Mouse (Mus musculus): ENCODE measurements around the gene Tas1r3. TPM values are rescaled to one million over a fixed set of nuclear protein-coding genes. Genes with fewer than 3 reads are reported as not detected.

The Tas1r3 gene
- polyA plus RNA-seq, 1 experiment from 2014 or later: 0.07 TPM

- Histone ChIP-seq H3K9me3 (replicated peaks) (no peaks in the 10 kb centered on the region), H3K4me1 (peaks cover 26% of the 10 kb centered on the region), H3K4me2 (no peak overlapping the region), H3K9ac (no peak overlapping the region), H3K27ac (no peak overlapping the region), H3K27me3 (replicated peaks) (no peaks in the 10 kb centered on the region), H3K4me3 (no peak overlapping the region), H3K36me3 (peaks cover 91% of the 10 kb centered on the region)
- WGBS (ENCODE audit: insufficient replicate concordance): 84% methylated on average over 4 of the region's 4 CpGs
- ATAC-seq: no peak
These were observed 45.6 kb downstream of the Tas1r3 start for GRCm38 (mm10) chr4:155817533-155817932.

GRCm38 (mm10) chr4:155812665-155813181, 50.4 kb downstream of the Tas1r3 start:
- ATAC-seq: peak; percentile 43
- H3K4me3 ChIP-seq: peak overlapping the region; percentile 98
- WGBS (ENCODE audit: insufficient replicate concordance): under 1% methylated on average over 49 of the region's 49 CpGs

GRCm38 (mm10) chr4:155811929-155812664, 51.1 kb downstream of the Tas1r3 start, which contains the start of gene Ccnl2:
Gene Ccnl2 (plus strand): TSS chr4:155812489.
- ATAC-seq: peak; percentile 99
- peak within 1 kb of the TSS; percentile 98 for H3K4me3 ChIP-seq
- H3K9me3 ChIP-seq (replicated peaks): no peaks in the 10 kb centered on the region
- H3K36me3 ChIP-seq: peaks cover 80% of the 10 kb centered on the region
- no peaks in the 10 kb centered on the region for H3K27me3 ChIP-seq (replicated peaks)
- H3K4me1 ChIP-seq: peaks cover 35% of the 10 kb centered on the region
- peak within 1 kb of the TSS; percentile 93 for H3K27ac ChIP-seq
- peak within 1 kb of the TSS; percentile 100 for H3K9ac ChIP-seq
- WGBS (ENCODE audit: insufficient replicate concordance): 4% methylated on average over 55 of the region's 60 CpGs
- peak within 1 kb of the TSS; percentile 86 for H3K4me2 ChIP-seq

More at GRCm38 (mm10) chr4:155812665-155813181, 50.4 kb downstream of the Tas1r3 start:
- peak overlapping the region; percentile 92 for H3K27ac ChIP-seq
- H3K4me1 ChIP-seq: peaks cover 35% of the 10 kb centered on the region
- H3K36me3 ChIP-seq: peaks cover 80% of the 10 kb centered on the region
- H3K4me2 ChIP-seq: peak overlapping the region; percentile 86
- no peaks in the 10 kb centered on the region for H3K27me3 ChIP-seq (replicated peaks)
- H3K9ac ChIP-seq: peak overlapping the region; percentile 100
- H3K9me3 ChIP-seq (replicated peaks): no peaks in the 10 kb centered on the region

Small RNAs within 50 kb of the gene (microRNA-seq; reads per million reads assigned to microRNA genes)
- gene Gm22991: not detected

Other genes with a start within 250 kb of the Tas1r3 start
- 41.1 and 45.5 TPM in 2 replicates for gene Cdk11b, start 238.5 kb downstream of the Tas1r3 start, polyA plus RNA-seq (2016; fragmentation: Nextera tagmentation; extraction: Ambion mirVana)
- gene Gm10563, start 218.0 kb downstream of the Tas1r3 start, polyA plus RNA-seq (2016; fragmentation: Nextera tagmentation; extraction: Ambion mirVana): not detected in 2 replicates
- gene Mmp23, start 210.0 kb downstream of the Tas1r3 start, polyA plus RNA-seq (2016; fragmentation: Nextera tagmentation; extraction: Ambion mirVana): 8.1 and 9.2 TPM in 2 replicates
- 7.2 and 7.4 TPM in 2 replicates for gene Mib2, start 194.2 kb downstream of the Tas1r3 start, polyA plus RNA-seq (2016; fragmentation: Nextera tagmentation; extraction: Ambion mirVana)
- gene Fndc10, start 169.0 kb downstream of the Tas1r3 start, polyA plus RNA-seq (2016; fragmentation: Nextera tagmentation; extraction: Ambion mirVana): 1.9 and 2.0 TPM in 2 replicates
- gene Ssu72, start 158.6 kb downstream of the Tas1r3 start, polyA plus RNA-seq (2016; fragmentation: Nextera tagmentation; extraction: Ambion mirVana): 80.8 and 91.2 TPM in 2 replicates
- gene Tmem240, start 128.6 kb downstream of the Tas1r3 start, polyA plus RNA-seq (2016; fragmentation: Nextera tagmentation; extraction: Ambion mirVana): 0.17 and 0.24 TPM in 2 replicates
- 101 and 110 TPM in 2 replicates for gene Atad3a, start 102.3 kb downstream of the Tas1r3 start, polyA plus RNA-seq (2016; fragmentation: Nextera tagmentation; extraction: Ambion mirVana)
- 0.49 and 0.73 TPM in 2 replicates for gene Vwa1, start 88.7 kb downstream of the Tas1r3 start, polyA plus RNA-seq (2016; fragmentation: Nextera tagmentation; extraction: Ambion mirVana)
- gene Tmem88b, start 77.5 kb downstream of the Tas1r3 start, polyA plus RNA-seq (2016; fragmentation: Nextera tagmentation; extraction: Ambion mirVana): 0.32 TPM in 2 replicates
- not detected in 2 replicates for gene Ankrd65, start 72.9 kb downstream of the Tas1r3 start, polyA plus RNA-seq (2016; fragmentation: Nextera tagmentation; extraction: Ambion mirVana)
- gene Mrpl20, start 60.5 kb downstream of the Tas1r3 start, polyA plus RNA-seq (2016; fragmentation: Nextera tagmentation; extraction: Ambion mirVana): 223 and 228 TPM in 2 replicates
- 98.8 and 101 TPM in 2 replicates for gene Ccnl2, start 50.9 kb downstream of the Tas1r3 start, polyA plus RNA-seq (2016; fragmentation: Nextera tagmentation; extraction: Ambion mirVana)
- 146 and 153 TPM in 2 replicates for gene Aurkaip1, start 32.1 kb downstream of the Tas1r3 start, polyA plus RNA-seq (2016; fragmentation: Nextera tagmentation; extraction: Ambion mirVana)
- 8.1 and 9.2 TPM in 2 replicates for gene Mxra8, start 23.7 kb downstream of the Tas1r3 start, polyA plus RNA-seq (2016; fragmentation: Nextera tagmentation; extraction: Ambion mirVana)
- gene Dvl1, start 16.0 kb downstream of the Tas1r3 start, polyA plus RNA-seq (2016; fragmentation: Nextera tagmentation; extraction: Ambion mirVana): 10.7 and 12.1 TPM in 2 replicates
- gene Cptp, start 6.1 kb upstream of the Tas1r3 start, polyA plus RNA-seq (2016; fragmentation: Nextera tagmentation; extraction: Ambion mirVana): 10.3 and 10.8 TPM in 2 replicates
- 50.0 and 51.4 TPM in 2 replicates for gene Ints11, start 6.2 kb upstream of the Tas1r3 start, polyA plus RNA-seq (2016; fragmentation: Nextera tagmentation; extraction: Ambion mirVana)
- gene Pusl1, start 28.4 kb upstream of the Tas1r3 start, polyA plus RNA-seq (2016; fragmentation: Nextera tagmentation; extraction: Ambion mirVana): 32.7 and 33.6 TPM in 2 replicates
- 13.4 and 13.6 TPM in 2 replicates for gene Acap3, start 28.5 kb upstream of the Tas1r3 start, polyA plus RNA-seq (2016; fragmentation: Nextera tagmentation; extraction: Ambion mirVana)
- gene Ube2j2, start 80.5 kb upstream of the Tas1r3 start, polyA plus RNA-seq (2016; fragmentation: Nextera tagmentation; extraction: Ambion mirVana): 106 and 111 TPM in 2 replicates
- 45.0 and 48.8 TPM in 2 replicates for gene C1qtnf12, start 99.0 kb upstream of the Tas1r3 start, polyA plus RNA-seq (2016; fragmentation: Nextera tagmentation; extraction: Ambion mirVana)
- gene B3galt6, start 129.3 kb upstream of the Tas1r3 start, polyA plus RNA-seq (2016; fragmentation: Nextera tagmentation; extraction: Ambion mirVana): 8.2 and 8.7 TPM in 2 replicates
- gene Sdf4, start 129.5 kb upstream of the Tas1r3 start, polyA plus RNA-seq (2016; fragmentation: Nextera tagmentation; extraction: Ambion mirVana): 93.4 and 93.9 TPM in 2 replicates
- 0.39 and 0.60 TPM in 2 replicates for gene Tnfrsf4, start 150.5 kb upstream of the Tas1r3 start, polyA plus RNA-seq (2016; fragmentation: Nextera tagmentation; extraction: Ambion mirVana)
- 0.77 and 0.99 TPM in 2 replicates for gene Tnfrsf18, start 162.8 kb upstream of the Tas1r3 start, polyA plus RNA-seq (2016; fragmentation: Nextera tagmentation; extraction: Ambion mirVana)
- gene Ttll10, start 196.1 kb upstream of the Tas1r3 start, polyA plus RNA-seq (2016; fragmentation: Nextera tagmentation; extraction: Ambion mirVana): 0.07 and 0.15 TPM in 2 replicates
- gene 9430015G10Rik, start 246.6 kb upstream of the Tas1r3 start, polyA plus RNA-seq (2016; fragmentation: Nextera tagmentation; extraction: Ambion mirVana): 19.6 and 20.3 TPM in 2 replicates